Mouse (Mus musculus): ENCODE data around the gene Wbp2.

The Wbp2 gene

GRCm38 (mm10) chr11:116062521-116062920 lies 24.3 kb downstream of the Wbp2 start:
- no peak for DNase-seq (ENCODE audit: low spot score in 2 of 2)

DNA sequence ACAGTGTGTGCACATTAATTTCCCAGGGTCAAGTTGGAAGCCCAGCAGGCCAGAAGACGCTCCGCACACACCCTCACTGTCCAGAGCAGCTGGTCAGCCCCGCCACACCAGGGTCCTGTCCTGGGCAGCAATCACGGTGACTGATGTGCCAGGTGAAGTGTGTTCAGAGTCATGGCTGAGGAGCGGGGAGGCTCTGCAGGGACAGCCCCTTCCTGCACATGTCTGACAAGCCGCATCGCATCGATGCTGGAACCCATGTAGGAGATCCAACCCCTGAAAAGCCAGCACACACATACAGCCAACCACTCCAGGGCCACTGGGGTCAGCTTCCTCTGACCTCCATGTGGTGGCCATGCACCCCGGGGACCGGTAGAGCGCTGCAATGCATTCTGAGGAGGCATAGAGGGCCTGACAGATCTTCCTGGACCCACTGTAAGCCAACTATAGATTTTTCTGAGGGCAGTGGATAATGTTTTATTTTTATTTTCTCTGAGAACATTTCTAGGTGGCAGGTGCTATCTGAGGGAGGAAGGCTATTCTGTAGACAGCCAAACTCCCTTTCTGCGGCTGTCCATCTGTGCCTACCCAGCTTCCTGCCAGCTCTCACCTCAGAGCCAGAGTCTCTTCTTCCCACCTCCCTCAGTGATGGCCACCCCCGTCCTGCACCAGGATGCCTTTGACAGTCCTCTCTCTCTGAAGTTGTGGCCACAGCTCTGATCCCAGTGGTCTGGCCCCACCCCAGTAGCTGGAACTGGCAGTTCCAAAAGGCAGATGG lies 25.0 kb downstream of the Wbp2 start:
- peak; percentile 58 to 65 for DNase-seq (ENCODE audit: low spot score in 2 of 2)

DNA sequence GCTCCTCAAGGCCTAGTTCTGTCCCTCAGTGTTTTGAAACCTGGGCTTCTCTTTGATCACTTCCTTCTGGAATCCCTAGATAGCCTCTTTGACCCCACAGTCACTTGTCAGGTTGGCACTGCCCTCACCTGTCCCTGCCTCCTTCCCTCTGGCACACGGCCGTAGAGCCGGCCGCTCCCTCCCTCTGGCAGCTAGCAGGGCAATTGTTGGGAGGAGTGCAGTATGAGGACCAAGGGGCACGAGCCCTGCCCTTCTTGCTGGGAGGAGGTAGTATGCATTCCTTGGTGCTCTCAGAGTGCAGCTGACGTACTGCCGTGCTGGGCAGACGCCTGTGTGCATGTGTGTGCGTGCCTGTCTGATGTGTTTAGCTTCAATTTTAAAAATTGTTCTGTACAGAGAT lies 26.2 kb downstream of the Wbp2 start:
- DNase-seq (ENCODE audit: low spot score in 2 of 2), result no peak

DNA sequence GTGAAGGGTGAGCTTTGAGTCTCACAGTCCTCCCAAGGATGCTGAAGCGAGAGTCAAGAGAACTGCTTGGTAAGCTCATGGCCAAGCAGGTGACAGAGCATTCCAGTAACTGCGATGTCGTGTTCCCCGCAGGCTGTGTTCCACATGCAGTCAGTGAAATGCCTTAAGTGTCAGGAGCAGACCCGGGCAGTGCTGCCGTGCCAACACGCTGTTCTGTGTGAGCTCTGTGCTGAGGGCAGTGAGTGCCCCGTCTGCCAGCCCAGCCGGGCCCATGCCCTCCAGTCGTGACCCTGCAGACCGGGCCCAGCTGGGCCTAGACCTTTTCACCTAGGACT lies 27.1 kb downstream of the Wbp2 start:
- no peak for DNase-seq (ENCODE audit: low spot score in 2 of 2)

DNA sequence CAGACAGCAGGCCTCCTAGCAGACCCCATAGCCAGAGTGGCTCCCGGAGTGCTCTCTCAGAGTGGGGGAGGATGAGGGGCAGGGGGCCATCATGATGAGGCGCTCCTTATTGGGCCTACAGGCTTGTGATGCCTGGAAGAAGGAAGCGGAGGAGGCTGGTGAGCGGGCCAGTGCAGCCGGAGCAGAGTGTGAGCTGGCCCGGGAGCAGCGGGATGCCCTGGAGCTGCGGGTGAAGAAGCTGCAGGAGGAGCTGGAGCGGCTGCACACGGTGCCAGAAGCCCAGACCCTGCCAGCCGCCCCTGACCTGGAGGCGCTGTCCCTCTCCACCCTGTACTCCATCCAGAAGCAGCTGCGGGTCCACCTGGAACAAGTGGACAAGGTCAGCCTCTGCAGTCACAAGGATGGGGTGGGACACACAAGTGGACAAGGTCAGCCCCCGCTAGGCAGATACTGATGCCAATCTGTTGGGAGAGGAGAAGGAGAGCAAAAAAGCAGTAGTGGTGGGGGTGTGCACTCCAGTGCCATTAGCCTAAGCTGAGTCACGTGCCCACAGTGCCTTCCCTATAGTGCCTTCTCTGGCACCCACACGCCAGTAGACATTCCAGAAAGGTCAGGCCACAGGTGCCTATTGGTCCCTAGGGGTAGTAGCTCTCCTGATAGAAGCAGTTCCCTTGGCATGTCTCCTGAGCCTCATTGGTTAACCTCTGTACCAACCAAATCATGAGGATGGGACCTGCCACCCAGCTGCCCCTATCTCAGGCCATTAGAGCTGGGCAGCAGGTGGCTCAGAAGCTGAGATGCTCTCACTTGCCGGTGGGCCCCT lies 27.7 kb downstream of the Wbp2 start:
- no peak for DNase-seq (ENCODE audit: low spot score in 2 of 2)

DNA sequence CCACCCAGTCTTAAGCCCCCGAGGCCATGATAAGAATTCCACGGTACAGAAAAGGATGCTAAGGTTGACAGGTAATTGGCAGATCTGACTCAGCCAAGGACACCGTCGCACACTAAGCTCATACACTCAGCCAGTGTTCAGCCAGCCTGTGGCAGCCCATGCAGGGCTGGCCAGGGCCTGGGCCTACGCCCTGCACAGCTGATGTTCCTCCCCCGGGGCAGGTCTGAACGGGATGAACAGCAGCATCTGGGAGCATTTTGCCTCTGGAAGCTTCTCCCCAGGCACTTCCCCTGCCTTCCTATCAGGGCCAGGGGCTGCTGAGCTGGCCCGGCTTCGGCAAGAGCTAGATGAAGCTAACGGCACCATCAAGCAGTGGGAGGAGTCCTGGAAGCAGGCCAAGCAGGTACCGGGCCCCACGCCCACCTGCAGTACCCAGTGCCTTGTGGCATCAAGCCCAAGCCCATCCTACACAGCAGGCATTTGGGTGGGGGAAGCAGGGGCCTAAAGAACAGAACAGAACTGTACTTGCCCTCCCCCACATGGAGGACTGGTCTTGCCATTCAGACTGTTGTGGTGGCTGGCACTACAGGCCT lies 28.7 kb downstream of the Wbp2 start:
- DNase-seq (ENCODE audit: low spot score in 2 of 2), result peak; percentile 70 to 75

- DNase-seq (ENCODE audit: low spot score in 2 of 2), result no peak
Measured at GRCm38 (mm10) chr11:116057237-116057881, 29.4 kb downstream of the Wbp2 start.

GRCm38 (mm10) chr11:116055873-116056272 lies 30.9 kb downstream of the Wbp2 start:
- no peak for DNase-seq (ENCODE audit: low spot score in 2 of 2)

- no peak for DNase-seq (ENCODE audit: low spot score in 2 of 2)
Measured at GRCm38 (mm10) chr11:116053510-116054229, 33.1 kb downstream of the Wbp2 start.

GRCm38 (mm10) chr11:116050196-116050595 lies 36.6 kb downstream of the Wbp2 start:
- DNase-seq (ENCODE audit: low spot score in 2 of 2), result no peak

GRCm38 (mm10) chr11:116049610-116050009 lies 37.2 kb downstream of the Wbp2 start:
- DNase-seq (ENCODE audit: low spot score in 2 of 2), result no peak

DNA sequence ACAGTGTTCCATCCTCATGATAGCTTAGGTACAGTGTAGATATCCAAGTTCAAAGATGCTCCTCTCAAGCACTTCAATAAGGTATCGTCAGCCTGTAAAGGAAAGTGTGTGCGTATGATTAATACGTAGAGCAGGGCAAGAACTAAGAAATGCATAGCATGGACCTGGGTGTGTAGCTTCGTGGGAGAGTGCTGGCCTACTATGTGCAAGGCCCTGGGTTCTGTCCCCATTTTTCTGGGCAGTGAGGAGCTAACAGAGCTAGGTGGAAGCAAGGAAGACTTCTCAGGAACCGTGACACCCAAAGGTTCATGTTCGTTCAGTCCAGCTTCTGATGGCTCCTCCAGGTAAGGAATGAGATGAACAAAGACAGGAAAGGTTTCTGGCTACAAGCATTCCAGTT lies 41.6 kb downstream of the Wbp2 start:
- no peak for DNase-seq (ENCODE audit: low spot score in 2 of 2)

GRCm38 (mm10) chr11:116043286-116043685 lies 43.5 kb downstream of the Wbp2 start:
- DNase-seq (ENCODE audit: low spot score in 2 of 2), result no peak

DNA sequence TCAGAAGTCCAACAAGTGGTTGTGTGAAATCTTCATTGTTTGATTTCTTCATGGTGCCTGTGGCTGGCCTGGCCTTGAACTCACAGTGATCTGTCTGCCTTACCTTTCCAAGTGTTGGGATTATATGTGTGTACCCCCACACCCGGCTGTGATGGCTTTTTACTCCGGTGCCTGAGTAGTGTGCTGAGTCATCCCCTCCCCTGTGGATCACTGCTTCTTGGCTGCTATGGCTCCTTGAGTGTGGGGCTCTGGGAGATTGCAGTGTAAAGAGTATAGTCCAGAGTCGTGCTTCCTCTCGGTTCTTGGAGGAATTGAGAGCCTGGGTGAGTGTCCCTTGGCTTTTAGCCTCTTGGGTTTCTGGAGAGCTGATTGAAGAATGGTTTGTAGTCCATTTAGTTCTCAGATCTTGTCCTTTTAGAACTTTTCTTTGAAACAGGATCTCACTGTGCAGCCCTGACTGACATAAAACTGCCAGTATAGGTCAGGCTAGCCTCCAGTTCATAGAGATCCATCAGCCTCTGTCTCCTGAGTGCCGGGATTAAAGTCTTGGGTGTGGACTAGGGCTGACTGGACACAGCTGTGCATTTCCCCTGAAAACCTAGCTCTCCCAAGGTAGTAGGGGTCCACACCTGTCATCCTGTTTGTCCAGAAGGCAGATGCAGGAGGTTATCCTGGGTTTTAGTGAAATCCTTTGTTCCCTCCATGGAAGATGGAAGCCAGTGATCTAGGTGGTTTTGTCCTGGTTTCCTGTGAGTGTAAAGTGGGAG lies 44.2 kb downstream of the Wbp2 start:
- DNase-seq (ENCODE audit: low spot score in 2 of 2), result no peak

DNA sequence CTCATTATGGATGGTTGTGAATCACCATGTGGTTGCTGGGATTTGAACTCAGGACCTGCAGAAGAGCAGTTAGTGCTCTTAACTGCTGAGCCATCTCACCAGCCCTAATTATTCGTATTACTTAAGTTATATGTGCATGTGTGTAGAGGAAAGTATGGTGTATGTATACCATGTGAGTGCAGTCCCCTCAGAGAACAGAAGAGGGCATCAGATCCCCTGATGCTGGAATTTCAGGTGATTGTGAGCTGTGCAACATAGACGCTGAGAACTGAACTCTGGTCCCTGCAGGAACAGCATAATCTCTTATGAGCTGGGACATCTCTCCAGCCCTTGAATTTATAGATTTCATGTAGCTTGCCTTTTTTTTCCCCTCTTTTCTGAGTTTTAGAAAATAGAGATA lies 45.0 kb downstream of the Wbp2 start:
- DNase-seq (ENCODE audit: low spot score in 2 of 2), result no peak

- no peak for DNase-seq (ENCODE audit: low spot score in 2 of 2)
Measured at GRCm38 (mm10) chr11:116040593-116040992, 46.2 kb downstream of the Wbp2 start.

DNA sequence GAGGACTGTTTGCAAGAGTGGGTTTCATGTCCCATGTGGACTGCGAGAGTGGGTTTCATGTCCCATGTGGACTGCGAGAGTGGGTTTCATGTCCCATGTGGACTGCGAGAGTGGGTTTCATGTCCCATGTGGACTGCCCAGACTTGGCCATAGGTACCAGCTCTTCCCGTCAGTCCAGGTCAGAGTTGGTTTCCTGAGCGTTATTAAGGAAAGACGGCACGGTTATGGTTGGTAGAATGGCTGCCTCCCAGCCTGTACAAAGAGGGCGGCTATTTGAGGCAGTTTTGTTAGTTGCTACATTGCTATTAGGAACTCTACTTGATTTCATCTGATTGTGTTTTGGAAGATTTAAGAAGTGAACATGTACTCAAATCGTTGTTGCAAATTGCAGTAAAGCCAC lies 49.0 kb downstream of the Wbp2 start:
- no peak for DNase-seq (ENCODE audit: low spot score in 2 of 2)

- DNase-seq (ENCODE audit: low spot score in 2 of 2), result no peak
Measured at GRCm38 (mm10) chr11:116036671-116037070, 50.1 kb downstream of the Wbp2 start.

GRCm38 (mm10) chr11:116034584-116034983 lies 52.2 kb downstream of the Wbp2 start:
- no peak for DNase-seq (ENCODE audit: low spot score in 2 of 2)

DNA sequence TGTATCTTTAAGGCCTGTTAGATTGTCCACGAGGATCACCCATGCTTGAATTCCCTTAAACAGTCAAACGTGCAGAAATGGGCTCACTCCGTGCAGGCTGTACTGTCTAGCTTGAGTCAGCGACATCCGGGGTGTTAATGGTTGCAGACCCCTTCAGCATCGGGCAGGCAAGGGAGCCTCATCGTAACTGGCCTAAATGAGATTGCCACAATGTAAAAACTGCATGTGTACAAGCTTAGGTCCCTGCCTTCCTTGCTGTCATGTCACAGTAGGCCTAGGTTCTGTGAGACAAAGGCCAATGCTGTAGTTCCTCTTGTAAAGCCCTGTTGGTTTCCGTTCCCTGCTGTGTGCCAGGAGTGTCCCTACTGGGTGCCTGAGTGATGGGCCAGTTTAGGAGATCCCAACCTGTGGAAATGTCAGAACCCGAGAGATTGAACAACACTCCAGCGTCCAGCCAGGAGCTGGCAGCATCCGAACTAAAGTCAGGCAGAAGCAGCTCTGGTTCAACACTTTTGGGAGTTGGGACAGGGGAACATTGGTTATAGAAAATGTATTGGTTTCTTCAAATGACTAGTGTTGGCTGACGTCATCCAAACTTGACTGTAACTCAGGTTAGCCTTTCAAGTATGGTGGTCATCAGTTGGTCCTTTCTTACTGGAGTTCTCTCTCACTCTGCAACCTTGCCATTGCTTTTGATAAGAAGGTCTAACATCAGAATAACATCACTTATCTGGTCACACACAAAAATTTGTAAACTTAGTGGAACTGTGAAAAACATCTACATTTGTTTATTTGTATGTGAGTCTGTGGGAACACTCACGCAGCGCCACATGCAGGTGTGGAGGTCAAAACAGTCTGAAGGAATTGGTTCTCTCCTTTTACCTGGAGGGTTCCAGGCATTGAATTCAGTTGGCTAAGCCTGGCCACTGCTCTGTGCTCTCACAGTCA lies 55.6 kb downstream of the Wbp2 start:
- DNase-seq (ENCODE audit: low spot score in 2 of 2), result peak; percentile 29 to 74

Data from right cerebral cortex, adult 2 months (tissue).